Mouse (Mus musculus) c-Kit-positive CD71-positive TER-119-negative erythroid progenitor cells, embryonic 14.5 days (primary cell): ENCODE results near the gene Fgfr1op.
"Not testable (repeated sequence)": the region's sequence is repeated elsewhere in the genome, so short reads cannot be mapped to it uniquely, and the experiment has no call there.

ENCODE experiments used
- DNase-seq: peaks from one replicate; pipeline ENCODE4 v3.0.0-alpha.2; 2013; ENCODE audit warnings: low read depth

The Fgfr1op gene

GRCm38 (mm10) chr17:8164701-8165607 is at the start of gene Fgfr1op:
TSS of gene Fgfr1op (plus strand) at chr17:8165501.
- not testable (repeated sequence) for DNase-seq

- DNase-seq, result not testable (repeated sequence)
Observed at GRCm38 (mm10) chr17:8116378-8116777, 48.9 kb upstream of the Fgfr1op start.

- not testable (repeated sequence) for DNase-seq
Observed at GRCm38 (mm10) chr17:8116928-8117327, 48.4 kb upstream of the Fgfr1op start.

GRCm38 (mm10) chr17:8122974-8123373 is 42.3 kb upstream of the Fgfr1op start:
- DNase-seq, result not testable (repeated sequence)

- not testable (repeated sequence) for DNase-seq
Observed at GRCm38 (mm10) chr17:8124586-8124985, 40.7 kb upstream of the Fgfr1op start.

GRCm38 (mm10) chr17:8128326-8128993 is 36.8 kb upstream of the Fgfr1op start:
- DNase-seq, result not testable (repeated sequence)

GRCm38 (mm10) chr17:8129578-8129977 is 35.7 kb upstream of the Fgfr1op start:
- DNase-seq, result not testable (repeated sequence)

- DNase-seq, result not testable (repeated sequence)
Observed at GRCm38 (mm10) chr17:8130849-8131248, 34.5 kb upstream of the Fgfr1op start.

GRCm38 (mm10) chr17:8138116-8138515 is 27.2 kb upstream of the Fgfr1op start:
- DNase-seq, result not testable (repeated sequence)

- not testable (repeated sequence) for DNase-seq
Observed at GRCm38 (mm10) chr17:8140210-8140609, 25.1 kb upstream of the Fgfr1op start.

GRCm38 (mm10) chr17:8143802-8144673 is 21.3 kb upstream of the Fgfr1op start:
- not testable (repeated sequence) for DNase-seq

GRCm38 (mm10) chr17:8146931-8147330 is 18.4 kb upstream of the Fgfr1op start:
- not testable (repeated sequence) for DNase-seq

GRCm38 (mm10) chr17:8147439-8148316 is 17.6 kb upstream of the Fgfr1op start, which contains the start of the genes Gm49673 and Rnaset2a:
TSS of gene Gm49673 (minus strand) at chr17:8147788.
TSS of gene Rnaset2a (minus strand) at chr17:8148097.
- not testable (repeated sequence) for DNase-seq

GRCm38 (mm10) chr17:8155010-8155409 is 10.3 kb upstream of the Fgfr1op start:
- not testable (repeated sequence) for DNase-seq

GRCm38 (mm10) chr17:8155982-8156381 is 9.3 kb upstream of the Fgfr1op start:
- not testable (repeated sequence) for DNase-seq

- DNase-seq, result not testable (repeated sequence)
Observed at GRCm38 (mm10) chr17:8158627-8159026, 6.7 kb upstream of the Fgfr1op start.

GRCm38 (mm10) chr17:8160969-8161368 is 4.3 kb upstream of the Fgfr1op start:
- DNase-seq, result not testable (repeated sequence)

GRCm38 (mm10) chr17:8165608-8165945 is 276 bp downstream of the Fgfr1op start:
- not testable (repeated sequence) for DNase-seq

GRCm38 (mm10) chr17:8165977-8166376 is 676 bp downstream of the Fgfr1op start:
- DNase-seq, result not testable (repeated sequence)

GRCm38 (mm10) chr17:8166454-8166853 is 1.2 kb downstream of the Fgfr1op start:
- DNase-seq, result not testable (repeated sequence)

GRCm38 (mm10) chr17:8167436-8167835 is 2.1 kb downstream of the Fgfr1op start:
- DNase-seq, result not testable (repeated sequence)
